Mouse (Mus musculus): Measurements from ENCODE around the gene Ccnb1. TPM values are rescaled to one million over a fixed set of nuclear protein-coding genes. Genes with fewer than 3 reads are reported as not detected.
"Not testable (repeated sequence)": the region's sequence is repeated elsewhere in the genome, so short reads cannot be mapped to it uniquely, and the experiment has no call there.

Gene Ccnb1
- polyA plus RNA-seq, 1 experiment from 2014 or later = 455 TPM

GRCm38 (mm10) chr13:100742831-100743230, 43.5 kb downstream of the Ccnb1 start:
- Histone ChIP-seq H3K36me3 (ENCODE audit: control insufficient read depth, insufficient read depth, low read length) (no peaks in the 10 kb centered on the region), H3K4me1 (replicated peaks; ENCODE audit: control insufficient read depth, insufficient read depth, low read length) (0 out of 2 replicates have a peak, but pooled peaks cover 2% of the 10 kb centered on the region), H3K27ac (ENCODE audit: low read depth, low read length) (no peak overlapping the region), H3K27me3 (ENCODE audit: control insufficient read depth, insufficient read depth, low read length) (no peaks in the 10 kb centered on the region), H3K9ac (ENCODE audit: low read length) (no peak overlapping the region), H3K9me3 (ENCODE audit: control insufficient read depth, low read length) (no peaks in the 10 kb centered on the region), H3K4me2 (ENCODE audit: low read depth, low read length, severe bottlenecking) (no peak overlapping the region), H3K4me3 (ENCODE audit: low read depth, low read length) (no peak overlapping the region)
- DNase-seq (ENCODE audit: low spot score) (no peak), ATAC-seq (replicated peaks; ENCODE audit: low FRiP score) (no peak)
- 88% methylated on average over 5 of the region's 5 CpGs for WGBS

- DNase-seq (ENCODE audit: low spot score) (no peak), ATAC-seq (replicated peaks; ENCODE audit: low FRiP score) (no peak)
- H3K4me1 ChIP-seq (replicated peaks; ENCODE audit: control insufficient read depth, insufficient read depth, low read length) = peaks cover 5% of the 10 kb centered on the region; the same call in 1 of the 2 replicates
- H3K9me3 ChIP-seq (ENCODE audit: control insufficient read depth, low read length) = no peaks in the 10 kb centered on the region
- H3K27ac ChIP-seq (ENCODE audit: low read depth, low read length) = no peak overlapping the region
- no peaks in the 10 kb centered on the region for H3K27me3 ChIP-seq (ENCODE audit: control insufficient read depth, insufficient read depth, low read length)
- no peak overlapping the region for H3K4me2 ChIP-seq (ENCODE audit: low read depth, low read length, severe bottlenecking)
- no peak overlapping the region for H3K4me3 ChIP-seq (ENCODE audit: low read depth, low read length)
- H3K36me3 ChIP-seq (ENCODE audit: control insufficient read depth, insufficient read depth, low read length) = no peaks in the 10 kb centered on the region; the same call in 1 of the 2 replicates
- no peak overlapping the region for H3K9ac ChIP-seq (ENCODE audit: low read length)
- WGBS = 95% methylated on average over 2 of the region's 2 CpGs
Measured at GRCm38 (mm10) chr13:100732756-100733155, 53.6 kb downstream of the Ccnb1 start.

- not testable (repeated sequence) for H3K4me3 ChIP-seq (ENCODE audit: low read depth, low read length)
- peak overlapping the region; percentile 58; the same call in 1 of the 2 replicates for H3K4me2 ChIP-seq (ENCODE audit: low read depth, low read length, severe bottlenecking)
- peak; percentile 4 for DNase-seq (ENCODE audit: low spot score)
Measured at GRCm38 (mm10) chr13:100731462-100732046, 54.8 kb downstream of the Ccnb1 start.

GRCm38 (mm10) chr13:100730861-100731176, 55.6 kb downstream of the Ccnb1 start, which contains the start of gene Cdk7:
Gene Cdk7 (minus strand): TSS chr13:100730939.
- peak; percentile 99 for ATAC-seq (replicated peaks; ENCODE audit: low FRiP score)
- Histone ChIP-seq H3K4me2 (ENCODE audit: low read depth, low read length, severe bottlenecking) (peak within 1 kb of the TSS; percentile 72), H3K9me3 (ENCODE audit: control insufficient read depth, low read length) (no peaks in the 10 kb centered on the region), H3K4me1 (replicated peaks; ENCODE audit: control insufficient read depth, insufficient read depth, low read length) (peaks cover 5% of the 10 kb centered on the region; the same call in 1 of the 2 replicates), H3K9ac (ENCODE audit: low read length) (peak within 1 kb of the TSS; percentile 89), H3K27me3 (ENCODE audit: control insufficient read depth, insufficient read depth, low read length) (no peaks in the 10 kb centered on the region), H3K4me3 (ENCODE audit: low read depth, low read length) (peak within 1 kb of the TSS; percentile 87), H3K36me3 (ENCODE audit: control insufficient read depth, insufficient read depth, low read length) (no peaks in the 10 kb centered on the region; the same call in 1 of the 2 replicates), H3K27ac (ENCODE audit: low read depth, low read length) (peak within 1 kb of the TSS; percentile 65)
- DNase-seq (ENCODE audit: low spot score) = peak; percentile 95
- WGBS = under 1% methylated on average over 19 of the region's 19 CpGs

More at GRCm38 (mm10) chr13:100731462-100732046, 54.8 kb downstream of the Ccnb1 start:
- H3K27me3 ChIP-seq (ENCODE audit: control insufficient read depth, insufficient read depth, low read length); ATAC-seq (replicated peaks; ENCODE audit: low FRiP score); H3K9me3 ChIP-seq (ENCODE audit: control insufficient read depth, low read length); H3K27ac ChIP-seq (ENCODE audit: low read depth, low read length); H3K36me3 ChIP-seq (ENCODE audit: control insufficient read depth, insufficient read depth, low read length); H3K9ac ChIP-seq (ENCODE audit: low read length); H3K4me1 ChIP-seq (replicated peaks; ENCODE audit: control insufficient read depth, insufficient read depth, low read length): not testable (repeated sequence)
- WGBS = 90% methylated on average over 5 of the region's 6 CpGs

- no peaks in the 10 kb centered on the region for H3K27me3 ChIP-seq (ENCODE audit: control insufficient read depth, insufficient read depth, low read length)
- H3K9ac ChIP-seq (ENCODE audit: low read length) = peak overlapping the region; percentile 89
- H3K9me3 ChIP-seq (ENCODE audit: control insufficient read depth, low read length) = no peaks in the 10 kb centered on the region
- ATAC-seq (replicated peaks; ENCODE audit: low FRiP score) = peak; percentile 89; the same call in 1 of the 2 replicates
- peak overlapping the region; percentile 87 for H3K4me3 ChIP-seq (ENCODE audit: low read depth, low read length)
- no peaks in the 10 kb centered on the region; the same call in 1 of the 2 replicates for H3K36me3 ChIP-seq (ENCODE audit: control insufficient read depth, insufficient read depth, low read length)
- peak overlapping the region; percentile 65 for H3K27ac ChIP-seq (ENCODE audit: low read depth, low read length)
- peak; percentile 52 for DNase-seq (ENCODE audit: low spot score)
- 2% methylated on average over 30 of the region's 30 CpGs for WGBS
- peaks cover 5% of the 10 kb centered on the region; the same call in 1 of the 2 replicates for H3K4me1 ChIP-seq (replicated peaks; ENCODE audit: control insufficient read depth, insufficient read depth, low read length)
- peak overlapping the region; percentile 72 for H3K4me2 ChIP-seq (ENCODE audit: low read depth, low read length, severe bottlenecking)
Measured at GRCm38 (mm10) chr13:100730153-100730860, 56.1 kb downstream of the Ccnb1 start.

Other genes with a start within 250 kb of the Ccnb1 start
- 2.6 and 2.9 TPM in 2 replicates for gene Ocln, start 233.9 kb downstream of the Ccnb1 start, polyA plus RNA-seq (2014; fragmentation: Nextera tagmentation; extraction: Ambion mirVana)
- 2.7 and 4.1 TPM in 2 replicates for gene Marveld2, start 169.6 kb downstream of the Ccnb1 start, polyA plus RNA-seq (2014; fragmentation: Nextera tagmentation; extraction: Ambion mirVana)
- 344 and 354 TPM in 2 replicates for gene Ak6, start 135.6 kb downstream of the Ccnb1 start, polyA plus RNA-seq (2014; fragmentation: Nextera tagmentation; extraction: Ambion mirVana)
- gene Rad17, start 135.5 kb downstream of the Ccnb1 start, polyA plus RNA-seq (2014; fragmentation: Nextera tagmentation; extraction: Ambion mirVana) = 24.9 and 26.4 TPM in 2 replicates
- 22.4 and 22.6 TPM in 2 replicates for gene Taf9, start 135.0 kb downstream of the Ccnb1 start, polyA plus RNA-seq (2014; fragmentation: Nextera tagmentation; extraction: Ambion mirVana)
- gene Ccdc125, start 116.9 kb downstream of the Ccnb1 start, polyA plus RNA-seq (2014; fragmentation: Nextera tagmentation; extraction: Ambion mirVana) = 2.6 and 2.9 TPM in 2 replicates
- 72.3 and 75.0 TPM in 2 replicates for gene Cdk7, start 55.6 kb downstream of the Ccnb1 start, polyA plus RNA-seq (2014; fragmentation: Nextera tagmentation; extraction: Ambion mirVana)
- 125 and 140 TPM in 2 replicates for gene Mrps36, start 41.9 kb downstream of the Ccnb1 start, polyA plus RNA-seq (2014; fragmentation: Nextera tagmentation; extraction: Ambion mirVana)
- gene Cenph, start 10.7 kb downstream of the Ccnb1 start, polyA plus RNA-seq (2014; fragmentation: Nextera tagmentation; extraction: Ambion mirVana) = 61.5 and 65.1 TPM in 2 replicates
- gene Slc30a5, start 46.9 kb upstream of the Ccnb1 start, polyA plus RNA-seq (2014; fragmentation: Nextera tagmentation; extraction: Ambion mirVana) = 47.1 and 47.3 TPM in 2 replicates

All from forebrain, embryonic 11.5 days (tissue).